Mouse (Mus musculus): ENCODE results near the gene Smyd3. TPM values are rescaled to one million over a fixed set of nuclear protein-coding genes. Genes with fewer than 3 reads are reported as not detected.
"Not testable (repeated sequence)": the region's sequence is repeated elsewhere in the genome, so short reads cannot be mapped to it uniquely, and the experiment has no call there.

Gene Smyd3
- polyA plus RNA-seq, 1 experiment from 2014 or later, result 22.1 TPM

- no peak overlapping the region for H3K4me2 ChIP-seq (replicated peaks)
- no peaks in the 10 kb centered on the region for H3K36me3 ChIP-seq
- no peak overlapping the region for H3K27ac ChIP-seq
- peaks cover 8% of the 10 kb centered on the region; the same call in 1 of the 2 replicates for H3K4me1 ChIP-seq
- no peaks in the 10 kb centered on the region for H3K9me3 ChIP-seq
- ATAC-seq (ENCODE audit: low FRiP score, low read depth), result no peak
- WGBS, result 81% methylated on average over 8 of the region's 8 CpGs
- H3K4me3 ChIP-seq, result no peak overlapping the region
- H3K27me3 ChIP-seq, result no peaks in the 10 kb centered on the region
- no peak overlapping the region for H3K9ac ChIP-seq
Measured at GRCm38 (mm10) chr1:179293772-179294353, 224.0 kb downstream of the Smyd3 start.

GRCm38 (mm10) chr1:179290181-179290580, 227.7 kb downstream of the Smyd3 start:
- H3K9ac ChIP-seq; H3K4me2 ChIP-seq (replicated peaks); H3K4me1 ChIP-seq; ATAC-seq (ENCODE audit: low FRiP score, low read depth); H3K27me3 ChIP-seq; H3K36me3 ChIP-seq; H3K27ac ChIP-seq; H3K9me3 ChIP-seq; H3K4me3 ChIP-seq: not testable (repeated sequence)
- 97% methylated on average over 6 of the region's 6 CpGs for WGBS

- no peak overlapping the region for H3K9ac ChIP-seq
- H3K9me3 ChIP-seq, result no peaks in the 10 kb centered on the region
- no peak overlapping the region for H3K4me2 ChIP-seq (replicated peaks)
- WGBS, result 87% methylated on average over 3 of the region's 3 CpGs
- no peak overlapping the region for H3K4me3 ChIP-seq
- no peaks in the 10 kb centered on the region for H3K27me3 ChIP-seq
- no peaks in the 10 kb centered on the region for H3K4me1 ChIP-seq
- ATAC-seq (ENCODE audit: low FRiP score, low read depth), result no peak
- no peak overlapping the region for H3K27ac ChIP-seq
- no peaks in the 10 kb centered on the region for H3K36me3 ChIP-seq
Measured at GRCm38 (mm10) chr1:179289744-179290143, 228.1 kb downstream of the Smyd3 start.

- no peak overlapping the region for H3K27ac ChIP-seq
- no peaks in the 10 kb centered on the region for H3K9me3 ChIP-seq
- no peaks in the 10 kb centered on the region for H3K36me3 ChIP-seq
- H3K9ac ChIP-seq, result no peak overlapping the region
- no peak overlapping the region for H3K4me2 ChIP-seq (replicated peaks)
- no peak for ATAC-seq (ENCODE audit: low FRiP score, low read depth)
- H3K4me1 ChIP-seq, result 0 out of 2 replicates have a peak, but pooled peaks cover 3% of the 10 kb centered on the region
- whole genome bisulfite sequencing, result 88% methylated on average over 6 of the region's 6 CpGs
- 0 out of 2 replicates have a peak, but pooled peaks cover 3% of the 10 kb centered on the region for H3K27me3 ChIP-seq
- no peak overlapping the region for H3K4me3 ChIP-seq
Measured at GRCm38 (mm10) chr1:179286748-179287147, 231.1 kb downstream of the Smyd3 start.

GRCm38 (mm10) chr1:179282821-179283220, 235.0 kb downstream of the Smyd3 start:
- H3K4me3 ChIP-seq, result no peak overlapping the region
- no peak for ATAC-seq (ENCODE audit: low FRiP score, low read depth)
- 0 out of 2 replicates have a peak, but pooled peaks cover 3% of the 10 kb centered on the region for H3K4me1 ChIP-seq
- 82% methylated on average over 5 of the region's 5 CpGs for WGBS
- no peak overlapping the region for H3K9ac ChIP-seq
- no peaks in the 10 kb centered on the region for H3K36me3 ChIP-seq
- H3K4me2 ChIP-seq (replicated peaks), result no peak overlapping the region
- H3K9me3 ChIP-seq, result no peaks in the 10 kb centered on the region
- 0 out of 2 replicates have a peak, but pooled peaks cover 3% of the 10 kb centered on the region for H3K27me3 ChIP-seq
- H3K27ac ChIP-seq, result no peak overlapping the region

- Histone ChIP-seq H3K4me3 (no peak overlapping the region), H3K9ac (no peak overlapping the region), H3K4me2 (replicated peaks) (no peak overlapping the region), H3K4me1 (0 out of 2 replicates have a peak, but pooled peaks cover 3% of the 10 kb centered on the region), H3K27me3 (0 out of 2 replicates have a peak, but pooled peaks cover 3% of the 10 kb centered on the region), H3K36me3 (no peaks in the 10 kb centered on the region), H3K9me3 (no peaks in the 10 kb centered on the region), H3K27ac (no peak overlapping the region)
- no peak for ATAC-seq (ENCODE audit: low FRiP score, low read depth)
- 64% methylated on average over 13 of the region's 13 CpGs for WGBS
Measured at GRCm38 (mm10) chr1:179281401-179282121, 236.3 kb downstream of the Smyd3 start.

- Histone ChIP-seq H3K4me3 (no peak overlapping the region), H3K27ac (no peak overlapping the region), H3K27me3 (0 out of 2 replicates have a peak, but pooled peaks cover 3% of the 10 kb centered on the region), H3K9me3 (no peaks in the 10 kb centered on the region), H3K36me3 (no peaks in the 10 kb centered on the region), H3K9ac (no peak overlapping the region), H3K4me1 (0 out of 2 replicates have a peak, but pooled peaks cover 3% of the 10 kb centered on the region), H3K4me2 (replicated peaks) (no peak overlapping the region)
- no peak for ATAC-seq (ENCODE audit: low FRiP score, low read depth)
- WGBS, result 94% methylated on average over 4 of the region's 4 CpGs
Measured at GRCm38 (mm10) chr1:179279116-179279515, 238.7 kb downstream of the Smyd3 start.

GRCm38 (mm10) chr1:179277346-179277745, 240.5 kb downstream of the Smyd3 start:
- Histone ChIP-seq H3K36me3 (no peaks in the 10 kb centered on the region), H3K27me3 (no peaks in the 10 kb centered on the region), H3K4me1 (0 out of 2 replicates have a peak, but pooled peaks cover 3% of the 10 kb centered on the region), H3K27ac (no peak overlapping the region), H3K9me3 (no peaks in the 10 kb centered on the region), H3K4me2 (replicated peaks) (no peak overlapping the region), H3K4me3 (no peak overlapping the region), H3K9ac (no peak overlapping the region)
- ATAC-seq (ENCODE audit: low FRiP score, low read depth), result no peak
- WGBS, result 93% methylated on average over 9 of the region's 9 CpGs

GRCm38 (mm10) chr1:179276866-179277265, 241.0 kb downstream of the Smyd3 start:
- no peak overlapping the region for H3K4me2 ChIP-seq (replicated peaks)
- WGBS, result 88% methylated on average over 1 of the region's 1 CpGs
- H3K36me3 ChIP-seq, result no peaks in the 10 kb centered on the region
- ATAC-seq (ENCODE audit: low FRiP score, low read depth), result no peak
- no peaks in the 10 kb centered on the region for H3K9me3 ChIP-seq
- H3K4me1 ChIP-seq, result 0 out of 2 replicates have a peak, but pooled peaks cover under 1% of the 10 kb centered on the region
- no peak overlapping the region for H3K9ac ChIP-seq
- H3K4me3 ChIP-seq, result no peak overlapping the region
- H3K27ac ChIP-seq, result no peak overlapping the region
- H3K27me3 ChIP-seq, result no peaks in the 10 kb centered on the region

GRCm38 (mm10) chr1:179272926-179273325, 244.9 kb downstream of the Smyd3 start:
- H3K4me3 ChIP-seq, result no peak overlapping the region
- H3K36me3 ChIP-seq, result no peaks in the 10 kb centered on the region
- no peak overlapping the region for H3K9ac ChIP-seq
- WGBS, result 93% methylated on average over 4 of the region's 4 CpGs
- no peak overlapping the region for H3K27ac ChIP-seq
- no peaks in the 10 kb centered on the region for H3K4me1 ChIP-seq
- H3K27me3 ChIP-seq, result no peaks in the 10 kb centered on the region
- H3K4me2 ChIP-seq (replicated peaks), result no peak overlapping the region
- H3K9me3 ChIP-seq, result peaks cover 12% of the 10 kb centered on the region
- ATAC-seq (ENCODE audit: low FRiP score, low read depth), result no peak

- Histone ChIP-seq H3K9me3 (peaks cover 17% of the 10 kb centered on the region), H3K4me3 (no peak overlapping the region), H3K9ac (no peak overlapping the region), H3K27me3 (no peaks in the 10 kb centered on the region), H3K4me2 (replicated peaks) (no peak overlapping the region), H3K27ac (no peak overlapping the region), H3K4me1 (no peaks in the 10 kb centered on the region), H3K36me3 (no peaks in the 10 kb centered on the region)
- no peak for ATAC-seq (ENCODE audit: low FRiP score, low read depth)
Measured at GRCm38 (mm10) chr1:179272351-179272750, 245.5 kb downstream of the Smyd3 start.

GRCm38 (mm10) chr1:179266936-179267335, 250.9 kb downstream of the Smyd3 start:
- Histone ChIP-seq H3K27ac (no peak overlapping the region), H3K4me3 (no peak overlapping the region), H3K9ac (no peak overlapping the region), H3K36me3 (no peaks in the 10 kb centered on the region), H3K27me3 (no peaks in the 10 kb centered on the region), H3K4me1 (peaks cover 3% of the 10 kb centered on the region), H3K4me2 (replicated peaks) (no peak overlapping the region), H3K9me3 (peaks cover 19% of the 10 kb centered on the region)
- no peak for ATAC-seq (ENCODE audit: low FRiP score, low read depth)
- 78% methylated on average over 3 of the region's 3 CpGs for WGBS
